Mouse (Mus musculus) embryo, embryonic 10.5 days (tissue): ENCODE data around the gene Ctps.
"Not testable (repeated sequence)": the region's sequence is repeated elsewhere in the genome, so short reads cannot be mapped to it uniquely, and the experiment has no call there.

Experiments used
- DNase-seq: peaks from one replicate; pipeline ENCODE4 v3.0.0-alpha.2; 2015; ENCODE audit warnings: low spot score

Ctps gene

DNA sequence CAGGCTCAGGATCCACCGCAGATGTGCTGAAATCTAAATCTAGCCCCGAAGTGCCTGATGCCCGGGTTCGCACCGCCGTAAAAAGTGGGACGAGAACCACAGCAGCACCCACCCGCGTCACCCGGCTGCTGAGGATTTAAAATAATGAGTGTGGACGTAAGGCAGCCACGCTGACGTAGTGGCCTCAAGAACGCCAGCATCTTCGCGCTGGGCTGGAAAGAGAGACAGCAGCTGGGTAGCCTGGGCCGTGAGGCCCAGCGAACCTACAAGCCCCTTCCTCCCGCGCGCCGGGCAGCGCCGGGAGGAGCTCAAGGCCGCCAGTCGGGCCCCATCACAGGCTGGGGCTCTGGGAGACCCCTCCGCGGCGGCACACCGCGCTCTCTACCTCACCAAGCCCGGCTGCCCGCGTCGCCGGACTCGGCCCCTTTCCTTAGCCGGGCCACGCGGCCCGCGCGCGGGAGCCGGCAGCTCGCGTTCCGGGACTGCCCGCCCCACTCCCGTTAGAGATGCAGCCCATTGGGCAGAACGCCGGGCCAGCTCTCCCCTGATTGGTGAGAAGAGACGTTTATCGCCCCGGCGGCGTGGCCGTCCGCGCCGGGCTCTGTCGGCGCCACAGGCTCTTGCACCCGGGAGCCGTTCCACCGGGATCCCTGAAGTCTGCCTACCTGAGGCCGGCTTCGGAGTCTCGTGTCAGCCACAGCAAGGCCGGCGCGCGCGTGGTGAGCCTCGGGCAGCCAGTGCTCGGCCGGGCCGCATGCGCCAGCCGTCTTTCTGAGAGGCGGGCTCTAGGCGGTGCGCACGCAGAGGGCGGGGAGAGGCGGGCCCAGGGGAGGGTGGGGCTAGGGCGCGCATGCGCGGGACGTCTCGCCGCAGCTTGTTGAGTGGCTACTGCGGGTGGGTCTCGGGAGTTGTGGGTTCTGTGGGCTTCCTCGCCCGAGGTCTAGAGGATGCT, at the start of gene Ctps:
Gene Ctps, minus strand, starts transcription at position 791 of the 952 bp plus-strand sequence.
- peak; percentile 96 for DNase-seq

DNA sequence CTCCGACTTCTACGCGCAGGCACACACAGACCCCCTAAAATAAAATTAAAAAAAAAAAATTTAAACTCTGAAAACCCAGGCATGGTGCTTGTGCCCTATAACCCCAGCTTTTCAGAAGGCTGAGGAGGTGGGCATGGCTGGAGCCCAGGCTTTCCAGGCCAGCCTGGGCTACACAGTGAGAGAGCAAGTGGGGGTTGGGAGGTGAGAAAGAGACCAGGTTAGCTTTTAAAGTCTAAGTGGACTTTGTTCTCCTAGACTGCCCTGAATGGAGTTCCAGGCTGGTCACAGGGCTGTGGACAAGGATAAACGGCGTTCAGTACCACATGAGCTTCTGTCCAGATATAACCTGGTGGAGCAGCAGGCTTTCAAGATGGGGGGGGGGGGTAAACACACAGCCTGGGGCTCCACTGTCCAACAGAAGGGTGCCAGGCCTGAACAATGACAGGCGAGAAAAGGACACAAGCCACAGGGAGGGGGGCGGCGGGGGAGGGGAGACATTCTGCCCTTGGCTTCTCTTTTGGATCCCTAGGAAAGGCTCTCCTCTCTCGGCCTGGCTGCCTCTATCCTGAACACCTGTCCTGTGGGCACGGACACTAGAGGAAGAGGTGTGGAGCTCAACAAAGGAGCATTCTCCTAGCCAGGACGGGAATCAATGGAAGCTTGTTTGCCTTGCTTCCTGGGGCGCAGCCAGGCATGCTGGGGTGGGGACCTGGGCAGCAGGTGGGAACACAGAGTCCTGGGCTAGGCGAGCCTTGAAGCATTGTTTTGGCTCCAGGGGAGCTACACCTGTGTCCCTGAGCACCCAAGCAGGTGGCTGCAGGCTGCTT, 46.3 kb upstream of the Ctps start:
- DNase-seq, result no peak

- peak; percentile 61 for DNase-seq
Measured at GRCm38 (mm10) chr4:120615528-120616081, 45.5 kb upstream of the Ctps start.

DNA sequence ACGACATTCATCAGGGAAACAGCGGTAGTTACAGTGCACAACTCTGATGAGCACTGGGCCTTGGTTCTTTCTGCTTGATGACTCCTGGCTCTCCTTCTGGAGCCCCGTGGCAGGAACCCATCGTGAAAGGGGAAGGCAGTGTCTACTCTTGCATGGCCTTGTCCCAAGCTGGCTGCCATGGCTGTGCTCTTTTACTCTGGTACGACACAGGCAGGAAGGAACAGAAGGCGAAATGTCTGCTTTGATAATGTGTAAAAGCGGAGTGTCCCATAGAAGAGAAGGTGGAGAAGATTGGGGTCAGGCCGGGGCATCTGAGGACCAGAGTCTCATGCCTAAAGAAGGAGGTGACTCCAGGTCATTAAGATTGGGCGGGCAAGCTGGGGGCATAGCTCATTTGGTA, 44.6 kb upstream of the Ctps start:
- no peak for DNase-seq

DNA sequence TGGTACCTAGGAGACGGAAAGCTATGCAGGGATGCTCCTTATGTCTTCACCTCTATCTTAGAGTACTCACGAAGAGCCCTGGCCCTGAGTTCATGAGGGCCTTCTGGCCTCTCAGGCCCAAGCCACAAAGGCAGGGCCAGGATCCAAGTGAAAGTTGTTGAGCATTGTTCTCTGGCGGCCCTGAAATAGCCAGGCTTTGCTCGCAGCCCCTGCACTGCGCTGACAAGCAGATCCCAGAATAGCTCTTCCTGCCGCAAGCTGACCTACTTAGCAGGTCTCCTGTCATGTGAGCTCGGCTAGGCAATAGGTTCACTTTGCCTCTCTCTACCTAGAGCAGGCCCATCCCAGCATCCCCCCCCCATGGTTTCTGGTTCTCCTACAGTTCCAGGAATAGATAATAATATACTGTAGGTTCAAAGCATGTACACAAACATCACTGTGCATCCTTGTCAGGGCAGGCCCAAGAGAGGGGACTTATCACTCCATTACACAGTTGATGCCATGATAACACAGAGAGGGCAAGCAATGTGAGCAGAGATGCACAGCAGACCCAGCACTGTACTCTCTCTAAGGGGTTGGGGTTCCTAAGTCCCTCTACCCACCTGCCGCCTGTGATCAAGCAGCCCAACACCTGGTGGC, 43.7 kb upstream of the Ctps start:
- peak; percentile 34 for DNase-seq

GRCm38 (mm10) chr4:120612304-120613080, 42.4 kb upstream of the Ctps start:
- peak; percentile 65 for DNase-seq

DNA sequence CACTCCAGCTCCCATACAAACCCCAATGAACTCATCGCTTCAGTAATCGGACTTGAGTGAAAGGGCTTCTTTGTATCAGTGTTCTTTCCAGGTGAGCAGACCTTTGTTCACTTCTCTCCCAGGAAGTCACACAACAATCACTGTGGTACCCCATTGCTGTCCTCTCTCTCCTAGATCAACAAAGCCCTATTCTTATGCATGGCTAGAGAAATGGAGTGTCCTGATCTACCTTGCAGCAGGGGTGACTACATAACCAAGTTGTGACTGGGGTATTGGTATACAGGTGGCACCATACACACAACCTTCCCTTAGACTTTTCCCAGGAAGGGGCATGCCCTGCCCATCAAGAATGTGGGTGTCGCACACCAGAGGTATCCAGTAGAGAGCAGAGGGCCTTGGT, 40.9 kb upstream of the Ctps start:
- no peak for DNase-seq

DNA sequence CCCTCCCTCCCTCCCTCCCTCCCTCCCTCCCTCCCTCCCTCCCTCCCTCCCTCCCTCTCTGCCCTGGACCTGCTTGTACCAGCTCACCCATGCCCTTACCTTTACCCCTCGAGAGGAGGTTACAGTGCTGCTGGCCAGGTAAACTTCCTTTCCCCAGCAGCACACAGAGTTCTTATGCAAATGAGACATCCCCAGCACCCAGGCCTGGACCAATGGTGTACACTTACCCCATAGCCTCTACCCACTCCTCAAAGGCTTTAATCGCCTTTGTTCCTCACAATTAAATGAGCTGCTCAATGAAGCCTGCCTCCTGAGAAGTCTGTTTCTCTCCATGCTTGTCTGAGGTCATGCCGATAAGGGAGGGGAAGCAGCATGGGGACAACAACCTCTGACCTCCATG, 36.9 kb upstream of the Ctps start:
- no peak for DNase-seq

DNA sequence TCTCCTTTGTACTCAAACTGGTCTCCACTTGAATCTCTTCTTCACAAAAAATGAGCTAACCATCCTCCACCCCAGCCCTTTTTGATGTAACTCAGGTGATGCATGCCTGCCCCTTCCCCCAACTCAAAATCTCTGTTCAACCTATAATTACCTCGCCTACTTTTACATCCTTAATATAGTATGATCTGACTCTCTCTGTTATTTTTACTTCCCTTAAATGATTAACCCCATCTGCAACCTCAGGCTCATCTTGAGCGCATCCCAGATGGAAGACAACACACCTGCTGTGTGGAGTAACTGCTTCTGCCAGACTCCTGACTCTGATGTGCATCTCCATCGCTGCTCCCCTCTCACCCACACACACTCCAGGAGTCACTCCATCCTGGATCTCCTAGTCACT, 32.6 kb upstream of the Ctps start:
- DNase-seq, result no peak

DNA sequence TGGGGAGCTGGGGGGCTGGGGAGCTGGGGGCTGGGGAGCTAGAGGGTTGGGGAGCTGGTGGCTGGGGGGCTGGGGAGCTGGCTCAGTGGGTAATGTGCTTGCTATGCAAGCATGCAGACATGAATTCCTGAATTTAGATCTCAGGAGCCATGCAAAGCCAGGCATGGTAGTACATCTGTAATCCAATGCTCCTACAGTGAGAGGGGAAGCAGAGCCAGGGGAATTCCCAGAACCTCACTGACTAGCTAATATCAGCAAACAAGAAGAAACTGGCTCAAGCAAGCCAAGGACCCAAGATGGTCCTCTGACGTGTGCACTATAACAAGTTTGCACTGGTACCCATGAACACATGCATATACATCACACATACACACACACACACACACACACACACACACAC, 31.7 kb upstream of the Ctps start:
- no peak for DNase-seq

DNA sequence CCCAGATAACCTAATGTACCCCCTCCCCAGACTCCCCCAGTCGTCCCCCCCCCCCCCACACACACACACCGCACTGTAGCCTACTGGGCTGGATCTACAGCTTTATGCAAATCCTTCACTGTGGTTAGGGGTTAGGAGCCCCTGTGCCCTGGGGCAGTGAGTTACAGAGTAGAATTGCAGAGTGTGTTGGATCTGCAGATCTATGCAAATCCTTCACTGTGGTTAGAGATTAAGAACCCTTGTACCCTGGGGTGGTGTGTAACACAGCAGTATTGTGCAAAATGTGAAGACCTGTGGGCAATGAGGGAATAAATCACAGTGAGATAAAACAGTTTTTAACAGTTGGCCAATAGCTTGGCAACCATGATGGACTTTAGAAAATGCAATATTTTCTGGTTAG, 28.8 kb upstream of the Ctps start:
- DNase-seq, result no peak

DNA sequence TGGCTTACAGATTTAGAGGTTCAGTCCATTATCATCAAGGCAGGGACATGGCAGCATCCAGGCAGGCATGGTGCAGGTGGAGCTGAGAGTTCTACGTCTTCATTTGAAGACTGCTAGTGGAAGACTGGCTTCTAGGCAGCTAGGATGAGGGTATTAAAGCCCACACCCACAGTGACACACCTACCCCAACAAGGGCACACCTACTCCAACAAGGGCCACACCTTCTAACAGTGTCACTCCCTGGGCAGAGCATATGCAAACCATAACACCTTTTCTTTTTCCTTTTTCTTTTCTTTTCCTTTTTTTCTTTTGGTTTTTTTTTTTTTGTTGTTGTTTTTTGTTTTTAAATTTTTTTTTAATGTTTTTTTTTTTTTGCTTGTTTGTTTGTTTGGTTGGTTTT, 26.1 kb upstream of the Ctps start:
- not testable (repeated sequence) for DNase-seq

GRCm38 (mm10) chr4:120590973-120591372, 20.9 kb upstream of the Ctps start:
- no peak for DNase-seq

GRCm38 (mm10) chr4:120589815-120590422, 19.8 kb upstream of the Ctps start:
- DNase-seq, result peak; percentile 90

GRCm38 (mm10) chr4:120589070-120589469, 19.0 kb upstream of the Ctps start:
- DNase-seq, result no peak

DNA sequence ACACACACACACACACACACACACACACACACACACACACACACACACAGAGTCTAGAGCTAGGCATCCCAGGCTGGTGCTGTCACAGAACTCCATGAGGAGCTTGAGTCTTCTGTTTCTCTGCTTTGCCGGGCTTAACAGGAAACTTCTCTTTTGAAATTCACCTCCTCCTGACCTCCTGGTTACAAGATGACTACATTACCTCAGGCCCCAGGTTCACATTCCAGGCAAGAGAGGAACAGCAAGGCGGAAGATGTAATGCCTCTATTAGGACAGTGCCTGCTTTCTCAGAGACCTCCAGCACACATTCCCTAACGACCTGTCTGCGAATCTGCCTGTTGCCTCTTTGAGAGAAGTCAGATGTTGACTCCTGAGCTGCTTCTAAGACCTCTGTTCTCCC, 18.4 kb upstream of the Ctps start, which contains the start of gene Gm8439:
Gene Gm8439, plus strand, starts transcription at position 301 of the 400 bp plus-strand sequence.
- DNase-seq, result no peak

DNA sequence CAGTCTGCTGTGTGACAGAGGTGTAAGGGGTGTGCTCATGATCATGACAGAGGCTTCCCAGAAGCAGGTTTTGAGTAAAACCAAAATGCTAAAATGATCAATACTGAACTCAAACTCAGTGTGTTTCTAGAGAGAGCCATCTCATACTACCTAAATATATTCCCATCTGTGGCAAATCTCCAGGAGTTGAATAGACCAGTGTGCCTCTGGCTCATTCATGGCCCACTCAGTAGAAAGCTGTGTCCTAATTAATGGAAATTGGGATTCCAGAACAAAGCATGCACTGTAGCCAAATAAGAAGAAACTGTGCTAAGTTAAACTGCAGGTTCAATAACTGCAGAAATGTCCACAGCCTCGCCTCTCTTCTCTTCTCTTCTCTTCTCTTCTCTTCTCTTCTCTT, 16.9 kb upstream of the Ctps start:
- DNase-seq, result no peak

GRCm38 (mm10) chr4:120581711-120582110, 11.6 kb upstream of the Ctps start:
- DNase-seq, result no peak

- DNase-seq, result no peak
Measured at GRCm38 (mm10) chr4:120580894-120581293, 10.8 kb upstream of the Ctps start.

GRCm38 (mm10) chr4:120571691-120572090, 1.6 kb upstream of the Ctps start:
- DNase-seq, result no peak

DNA sequence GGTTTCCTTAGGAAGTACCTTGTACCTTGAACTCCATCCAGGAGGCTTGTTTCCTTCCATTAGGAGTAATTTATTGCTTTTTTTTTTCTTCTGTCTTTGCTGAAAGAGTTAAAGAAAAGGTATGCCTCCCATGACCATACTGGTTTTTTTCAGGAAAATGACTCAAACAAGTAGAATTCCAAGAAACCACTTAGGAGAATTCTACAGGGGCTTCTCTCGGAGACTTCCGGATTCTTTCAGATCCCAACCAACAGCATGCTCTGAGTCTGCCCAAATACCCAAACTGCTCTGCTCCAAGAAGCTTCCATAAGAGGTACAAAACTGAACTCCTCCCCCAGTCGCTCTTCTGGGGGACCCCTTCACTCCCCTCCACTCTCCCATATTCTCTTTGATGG, 991 bp upstream of the Ctps start:
- no peak for DNase-seq
